Mouse (Mus musculus): ENCODE results near the gene Adcyap1r1.

Gene Adcyap1r1

DNA sequence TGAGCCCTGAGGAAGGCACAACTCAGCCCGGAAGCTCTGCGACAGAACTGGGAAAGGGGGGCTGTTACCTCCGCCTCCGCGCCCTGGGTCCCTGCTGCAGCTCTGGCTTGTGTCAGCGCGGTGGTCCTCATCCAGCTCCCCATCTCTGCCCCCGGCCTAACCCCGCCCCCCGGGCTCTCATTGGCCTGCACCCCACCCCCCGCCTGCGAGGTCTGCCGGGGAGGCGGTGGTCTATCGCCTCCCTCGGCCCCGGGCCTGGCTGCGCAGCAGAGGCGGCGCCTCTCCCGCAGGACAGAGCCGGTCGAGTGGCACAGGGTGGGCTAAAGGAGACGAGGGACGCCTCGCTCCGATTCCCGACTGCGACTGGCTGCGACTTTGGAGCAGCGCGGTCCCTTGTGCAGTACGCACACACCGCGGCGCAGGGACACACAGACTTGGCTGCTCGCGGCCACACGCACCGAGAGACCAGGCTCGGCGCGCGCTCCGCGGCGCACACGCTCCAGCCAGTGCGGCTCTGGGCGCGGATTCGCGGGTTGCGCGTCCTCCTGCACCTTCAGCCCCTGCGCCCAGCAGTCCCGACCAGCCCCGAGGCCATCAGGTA is at the start of gene Adcyap1r1:
TSS of gene Adcyap1r1 (plus strand) at position 208 of the 601 bp plus-strand sequence.
- no peak for DNase-seq (ENCODE audit: low read depth, low spot score)

DNA sequence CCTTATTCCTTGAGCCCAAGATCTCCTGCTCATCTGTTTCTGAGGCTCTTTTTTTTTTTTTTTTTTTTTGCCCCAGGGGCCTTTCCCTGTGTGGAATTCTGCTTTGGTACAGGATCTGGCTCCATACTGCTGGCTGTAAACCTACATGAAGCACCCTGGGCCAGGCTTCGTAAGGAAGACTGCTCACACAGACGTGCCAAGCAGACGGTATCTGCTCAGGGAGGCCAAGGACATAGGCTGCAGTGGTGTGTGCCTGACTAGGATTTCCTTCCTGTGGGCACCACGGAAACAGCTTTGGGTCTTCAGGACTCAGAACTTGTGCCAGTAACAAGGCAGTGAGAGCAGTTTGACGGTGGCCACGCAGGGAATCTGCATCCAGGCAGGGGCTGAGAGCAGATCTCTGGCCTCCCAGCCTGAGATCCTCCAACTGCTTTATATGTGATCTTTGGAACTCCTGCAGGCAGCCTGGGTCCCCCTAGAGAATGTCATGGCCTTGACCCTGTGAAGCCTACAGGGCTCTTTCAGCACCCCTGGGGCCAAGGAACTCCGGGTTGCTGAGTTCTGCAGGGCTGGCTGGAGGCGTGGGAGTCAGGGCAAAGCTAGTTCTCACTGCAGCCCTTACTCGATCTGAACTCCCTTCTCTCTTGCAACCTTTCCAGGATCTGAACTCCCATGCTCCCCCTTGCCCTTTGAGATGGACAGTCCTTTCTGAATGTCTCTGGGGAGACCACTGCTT is 49.6 kb upstream of the Adcyap1r1 start:
- DNase-seq (ENCODE audit: low read depth, low spot score), result no peak

DNA sequence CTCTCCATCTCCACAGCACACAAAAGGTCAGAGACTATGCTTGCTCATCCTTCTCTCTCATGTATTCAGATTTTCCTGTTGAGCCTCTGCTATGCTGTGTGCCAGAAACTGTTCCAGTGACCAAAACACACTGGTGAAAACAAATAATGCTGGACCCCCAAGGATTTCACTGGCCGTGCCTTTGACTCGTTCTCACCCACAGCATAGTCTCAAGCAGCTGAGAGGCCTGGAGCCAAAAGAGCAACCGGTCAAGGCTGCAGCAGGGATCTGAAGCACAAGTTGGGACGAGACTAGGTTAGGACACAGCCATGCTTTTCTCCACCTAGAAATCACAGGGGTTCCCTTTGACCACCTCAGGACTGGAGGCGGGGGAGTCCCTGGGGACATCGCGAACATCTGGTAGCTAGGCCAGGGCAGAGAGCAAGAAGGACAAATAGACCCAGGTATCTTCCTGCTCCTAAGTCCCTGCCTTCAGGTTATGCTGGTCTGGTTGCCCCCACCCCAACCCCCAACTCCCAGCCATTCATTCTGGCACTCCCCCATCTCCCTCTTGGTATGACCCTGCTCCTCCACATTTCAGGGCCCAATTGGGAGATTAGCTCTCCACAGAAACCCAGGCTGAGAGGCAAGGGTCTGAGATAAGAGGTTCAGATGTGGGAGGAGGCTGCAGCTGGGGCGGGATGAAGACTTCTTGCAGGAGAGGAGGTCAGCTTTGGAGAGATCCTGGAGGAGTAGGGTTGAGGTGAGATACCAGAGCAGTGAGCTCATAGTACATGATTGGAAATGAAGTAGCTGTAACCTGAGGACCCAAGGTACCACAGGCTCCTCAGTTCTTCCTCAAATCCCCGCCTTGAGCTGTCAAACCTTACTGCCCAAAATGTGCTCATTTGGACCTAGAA is 48.1 kb upstream of the Adcyap1r1 start:
- DNase-seq (ENCODE audit: low read depth, low spot score), result no peak

DNA sequence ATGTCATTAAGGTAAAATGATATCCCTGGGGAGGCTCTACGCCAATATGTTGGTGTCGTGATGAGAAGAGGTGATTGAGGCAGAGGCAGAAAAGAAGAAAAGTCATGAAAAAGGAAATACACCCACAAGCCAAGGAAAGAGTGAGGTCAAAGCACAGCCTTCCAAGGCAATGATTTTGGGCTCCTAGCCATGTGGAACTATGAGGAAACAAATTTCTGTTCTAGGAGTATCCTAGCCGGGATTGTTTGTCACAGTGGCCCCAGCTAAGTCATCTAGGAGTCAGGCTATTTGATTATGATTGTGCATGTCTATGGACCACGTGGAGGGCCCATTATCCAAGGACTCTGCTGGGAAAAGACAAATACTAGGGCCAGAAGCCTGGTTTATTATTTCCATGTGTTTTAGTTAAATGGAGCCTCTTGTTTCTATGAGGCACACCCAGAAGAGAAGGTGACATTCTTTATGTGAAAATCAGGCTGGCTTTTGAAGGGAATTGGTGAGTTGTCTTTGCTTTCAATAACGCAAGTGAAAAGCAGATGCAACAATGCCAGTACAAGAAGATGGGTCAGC is 47.3 kb upstream of the Adcyap1r1 start:
- no peak for DNase-seq (ENCODE audit: low read depth, low spot score)

DNA sequence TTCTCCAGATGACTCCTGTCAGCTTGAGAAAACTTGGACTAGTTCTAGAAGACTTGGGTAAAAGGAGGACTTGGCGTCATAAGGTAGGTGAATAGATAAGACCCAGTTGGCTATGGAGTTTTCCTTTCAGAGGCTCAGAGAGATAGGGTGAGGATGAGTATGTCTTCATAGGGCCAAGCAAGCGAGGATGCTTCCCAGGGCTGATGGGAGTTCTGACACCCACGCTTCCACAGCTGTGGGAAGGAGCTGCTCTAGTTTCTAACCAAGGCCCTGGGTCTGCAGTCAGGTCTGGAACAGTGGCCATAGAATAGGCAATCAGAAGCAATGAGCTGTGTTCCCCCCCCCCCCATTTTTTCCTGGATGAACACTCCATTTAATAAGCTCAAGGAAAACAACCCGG is 44.4 kb upstream of the Adcyap1r1 start:
- DNase-seq (ENCODE audit: low read depth, low spot score), result no peak

DNA sequence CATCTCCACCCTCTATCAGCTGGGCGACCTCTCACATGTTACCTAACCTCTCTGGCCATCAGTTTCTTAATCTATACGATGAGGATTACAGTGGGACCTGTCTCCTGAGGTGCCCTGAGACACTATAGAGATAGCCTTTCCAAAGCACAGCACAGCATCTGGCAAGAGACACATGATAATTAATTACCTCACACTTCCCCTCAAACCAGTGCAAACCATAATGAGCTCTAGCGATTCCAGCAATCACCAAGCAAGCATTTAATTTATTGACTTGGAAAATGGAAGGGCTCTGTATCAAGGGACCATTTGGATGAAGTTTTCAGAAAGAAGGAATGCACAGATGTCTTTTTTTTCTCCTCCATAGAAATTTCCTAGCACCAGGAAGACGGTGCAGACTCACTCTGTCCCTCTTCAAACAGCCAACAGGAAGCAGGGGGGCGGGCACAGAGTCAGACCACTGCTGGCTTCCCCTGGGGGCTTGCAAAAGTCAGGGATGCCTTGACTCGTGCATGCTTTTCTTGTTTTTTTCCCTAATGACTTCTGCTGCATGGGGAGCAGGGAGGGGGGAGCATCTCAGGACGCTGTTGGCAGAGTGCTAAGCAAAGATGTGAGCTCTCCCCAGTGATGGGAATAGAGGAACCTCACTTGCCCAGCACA is 41.5 kb upstream of the Adcyap1r1 start:
- DNase-seq (ENCODE audit: low read depth, low spot score), result no peak

DNA sequence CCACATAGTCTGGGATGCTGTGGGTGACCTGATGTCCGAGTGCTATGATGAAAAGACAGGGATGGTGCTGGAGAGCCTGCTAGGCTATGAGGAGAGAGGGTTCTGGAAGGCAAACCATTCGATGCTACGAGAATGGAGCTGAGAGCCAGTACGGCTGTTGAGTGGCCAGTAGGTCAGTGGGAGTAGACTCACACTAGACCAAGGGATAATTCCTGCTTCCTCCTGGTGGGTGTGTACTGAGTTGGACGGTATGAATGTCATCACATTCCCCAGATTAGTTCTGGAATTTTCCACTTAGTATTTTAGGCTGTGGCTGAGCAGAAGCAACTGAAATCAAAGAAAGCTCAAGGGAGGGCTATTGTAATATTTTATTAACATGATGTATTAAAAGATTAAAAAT is 40.8 kb upstream of the Adcyap1r1 start:
- DNase-seq (ENCODE audit: low read depth, low spot score), result no peak

DNA sequence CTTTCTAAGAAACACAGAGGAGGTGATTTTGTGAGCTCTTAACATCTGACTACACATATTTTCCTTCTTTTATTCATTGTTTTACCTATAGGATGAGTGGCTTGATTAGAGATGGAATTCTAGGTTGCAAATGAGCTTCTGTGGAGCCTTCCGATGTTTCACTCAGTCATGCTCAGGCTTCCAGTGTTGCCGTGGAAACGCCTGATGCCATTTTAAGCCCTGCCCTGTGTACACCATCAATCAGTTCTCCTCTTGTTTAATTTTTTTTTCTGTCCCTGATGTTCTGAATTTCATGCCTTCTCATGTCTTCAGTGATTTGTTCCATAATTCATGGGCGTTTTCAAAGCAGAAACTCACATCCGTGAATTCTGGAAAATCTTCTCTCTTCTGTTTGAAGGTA is 35.6 kb upstream of the Adcyap1r1 start:
- DNase-seq (ENCODE audit: low read depth, low spot score), result no peak

DNA sequence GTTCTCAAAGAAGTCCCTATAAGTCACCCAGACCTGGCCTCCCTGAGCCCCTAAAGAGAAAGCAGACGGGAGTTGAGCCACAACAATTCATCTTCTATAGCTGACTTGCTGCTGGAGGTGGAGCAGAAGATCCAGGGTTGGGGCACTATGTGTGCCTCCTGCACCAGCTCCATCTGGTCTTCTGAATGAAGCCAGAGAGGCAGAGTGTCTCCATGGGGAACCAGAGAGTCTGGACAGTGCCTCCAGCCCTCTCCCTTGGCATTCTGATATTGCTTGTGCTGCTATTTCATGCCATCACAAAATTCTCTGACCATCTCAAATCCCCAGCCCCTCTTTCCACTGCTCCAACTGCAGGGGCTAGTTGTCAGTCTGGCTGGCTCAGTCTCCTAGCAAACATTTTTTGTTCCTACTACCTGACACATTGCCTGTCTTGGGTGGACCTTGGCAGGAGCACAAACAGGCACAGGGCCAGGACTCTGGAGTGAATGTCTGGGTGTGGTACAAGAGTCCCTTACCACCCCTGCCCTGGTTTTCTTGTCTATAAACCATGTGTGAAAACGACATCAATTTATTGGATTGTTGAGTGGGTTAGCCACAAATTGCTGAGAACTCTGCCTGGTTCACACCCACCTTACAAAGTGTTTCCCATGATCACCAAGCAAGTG is 32.9 kb upstream of the Adcyap1r1 start:
- DNase-seq (ENCODE audit: low read depth, low spot score), result no peak

DNA sequence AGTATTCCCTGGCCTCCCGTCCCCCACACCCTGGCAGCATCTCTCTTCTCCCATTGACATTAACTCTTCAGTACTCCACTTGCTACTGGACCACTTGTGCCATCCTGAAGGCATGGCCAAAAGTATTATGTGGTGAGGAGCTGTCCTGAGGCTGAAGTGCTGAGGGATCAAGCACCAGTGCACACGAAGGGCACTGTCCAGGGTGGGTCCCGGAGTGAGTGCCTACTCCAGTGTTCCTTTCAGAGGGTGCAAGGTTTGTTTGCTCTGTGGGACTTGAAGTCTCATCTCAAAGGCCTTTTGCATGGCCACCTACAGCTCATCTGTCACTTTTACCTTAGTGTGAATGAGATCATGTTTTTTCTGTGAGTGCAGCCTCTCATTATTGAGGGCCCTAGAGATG is 31.4 kb upstream of the Adcyap1r1 start:
- no peak for DNase-seq (ENCODE audit: low read depth, low spot score)

DNA sequence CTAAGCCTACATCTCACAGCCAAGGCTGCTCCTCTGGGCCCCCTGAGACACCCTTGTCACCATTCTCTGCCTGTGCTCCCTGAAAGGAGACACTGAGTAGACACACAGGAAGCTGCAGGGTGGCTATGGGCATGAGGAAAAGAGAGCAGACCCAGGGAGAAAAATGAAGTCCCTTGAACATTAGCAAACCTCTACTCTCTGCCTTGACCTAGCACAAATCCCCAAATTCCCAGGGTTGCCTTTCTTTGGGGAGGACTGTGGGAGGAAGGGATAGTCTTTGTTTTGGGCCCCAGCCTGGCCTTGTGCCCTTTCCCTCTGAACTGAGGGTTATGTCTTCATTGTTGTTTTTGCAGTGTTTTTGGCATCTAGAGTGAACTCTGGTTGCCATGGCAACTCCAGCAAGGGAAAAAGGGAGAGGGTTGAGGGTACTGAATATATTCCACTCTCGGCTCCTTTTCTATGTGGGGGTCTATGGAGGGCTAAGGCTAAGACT is 30.9 kb upstream of the Adcyap1r1 start:
- no peak for DNase-seq (ENCODE audit: low read depth, low spot score)

DNA sequence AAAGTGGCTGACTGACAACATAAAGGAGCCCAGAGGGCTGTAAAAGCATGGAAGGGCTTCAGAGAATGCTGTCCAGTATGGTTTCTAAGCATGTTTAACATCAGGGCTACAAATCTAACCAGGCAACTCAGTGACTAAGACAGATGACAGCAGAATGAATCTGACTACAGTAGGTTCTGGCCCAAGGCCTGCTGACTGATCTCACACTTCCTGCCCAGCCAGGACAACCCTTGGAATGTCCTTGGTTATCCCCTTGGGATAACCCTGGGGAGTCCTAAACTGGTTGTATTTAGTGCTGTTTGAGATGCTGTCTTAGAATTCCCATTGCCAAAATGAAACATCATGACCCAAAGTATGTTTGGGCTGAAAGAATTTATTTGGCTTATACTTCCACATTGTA is 19.7 kb upstream of the Adcyap1r1 start:
- DNase-seq (ENCODE audit: low read depth, low spot score), result no peak

DNA sequence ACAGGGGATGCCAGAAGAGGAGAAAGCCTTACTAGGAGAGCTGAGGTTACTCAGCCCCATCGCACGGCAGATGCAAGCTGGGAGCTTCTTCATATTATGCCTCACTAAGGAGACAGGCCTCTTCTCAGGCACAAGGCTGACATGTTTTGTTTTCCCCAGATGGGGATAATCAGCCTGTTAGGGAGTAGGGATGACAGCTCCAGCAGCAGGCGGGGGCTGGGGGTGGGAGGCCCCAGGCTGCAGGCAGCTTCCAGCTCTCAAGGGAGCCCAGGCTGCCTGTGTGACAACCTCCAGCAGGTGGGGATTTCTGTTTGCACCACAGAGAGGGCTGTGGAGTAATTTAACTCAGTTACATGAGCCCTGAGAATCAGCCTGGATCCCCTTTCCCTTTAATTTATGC is 17.4 kb upstream of the Adcyap1r1 start:
- DNase-seq (ENCODE audit: low read depth, low spot score), result no peak

DNA sequence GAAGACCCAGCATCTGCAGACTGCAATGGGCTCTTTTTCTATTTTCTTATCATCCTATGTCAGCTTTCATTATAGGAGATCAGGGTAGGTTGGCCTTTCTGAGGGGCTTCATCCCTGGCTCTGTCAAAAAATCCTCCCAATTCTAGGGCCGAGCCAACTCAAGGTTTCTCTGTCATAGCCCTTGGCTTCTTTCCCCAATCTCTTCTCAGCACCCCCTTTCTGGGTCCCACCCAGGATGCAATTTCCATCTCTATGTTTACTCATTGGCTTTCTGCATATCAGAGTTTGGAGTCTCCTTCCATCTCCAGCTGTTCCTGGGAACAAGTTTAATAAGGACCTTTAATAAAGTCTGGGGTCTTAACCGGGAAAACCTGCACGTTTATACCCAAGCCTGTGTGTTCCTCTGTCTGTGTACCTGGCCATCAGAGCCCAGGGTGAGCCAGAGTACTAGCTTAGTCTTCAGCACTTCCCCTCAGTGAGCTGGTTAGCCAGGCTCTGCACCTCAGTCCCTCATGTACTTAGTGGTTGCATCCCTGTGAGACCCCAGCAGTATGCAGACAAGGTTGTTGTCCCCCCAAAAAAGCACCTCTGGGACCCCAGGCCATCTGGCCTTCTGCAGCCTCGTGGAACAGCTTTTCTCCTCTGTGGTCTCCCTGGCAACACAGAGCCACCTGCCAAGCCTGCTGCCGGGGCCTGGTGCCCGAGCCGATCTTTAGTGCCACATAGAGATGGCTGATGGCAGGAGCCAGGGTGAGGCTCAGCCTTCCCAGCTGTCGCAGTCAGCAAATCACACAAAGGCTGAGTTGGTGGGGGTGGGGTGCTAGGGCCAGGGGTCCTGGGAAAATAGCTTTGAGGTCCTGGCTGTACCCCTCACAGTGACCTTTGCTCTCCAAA is 16.3 kb upstream of the Adcyap1r1 start:
- no peak for DNase-seq (ENCODE audit: low read depth, low spot score)

DNA sequence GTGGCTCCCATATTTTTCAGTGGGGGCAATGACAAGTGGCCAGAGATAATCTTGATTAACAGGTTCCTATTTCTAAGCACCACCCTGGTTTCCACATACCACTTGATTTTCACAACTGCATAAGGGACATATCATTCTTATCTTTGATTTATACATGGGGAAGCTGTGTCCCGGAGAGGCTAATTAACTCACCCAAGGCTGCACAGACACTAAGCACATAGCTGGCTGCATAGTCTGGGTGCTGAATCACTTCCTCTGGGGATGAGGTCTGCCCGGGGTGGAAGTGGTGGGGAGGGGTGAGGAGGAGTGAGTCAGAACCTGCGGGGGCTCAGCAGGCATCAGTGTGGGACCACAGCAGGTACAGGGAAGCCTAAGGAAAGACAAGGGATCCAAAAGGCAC is 13.9 kb upstream of the Adcyap1r1 start:
- no peak for DNase-seq (ENCODE audit: low read depth, low spot score)

DNA sequence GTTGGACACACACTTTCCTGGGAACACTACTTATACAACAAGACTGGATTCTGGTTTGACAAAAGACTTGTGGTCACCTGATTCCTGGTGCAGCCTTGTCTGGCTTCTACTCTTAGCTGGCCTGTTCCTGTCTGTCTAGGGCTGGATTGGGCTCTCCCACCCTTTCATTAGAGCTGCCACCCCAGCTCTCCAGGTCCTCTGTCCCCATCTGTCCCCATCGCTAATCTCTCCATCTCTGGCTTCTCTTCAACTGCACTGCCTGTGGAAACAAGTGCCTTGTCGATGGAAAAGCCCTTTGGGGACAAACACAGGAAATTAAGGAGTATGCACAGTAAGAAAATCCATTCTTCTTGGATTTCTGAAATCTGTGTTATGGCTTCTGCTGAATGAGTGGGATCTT is 12.9 kb upstream of the Adcyap1r1 start:
- DNase-seq (ENCODE audit: low read depth, low spot score), result no peak

DNA sequence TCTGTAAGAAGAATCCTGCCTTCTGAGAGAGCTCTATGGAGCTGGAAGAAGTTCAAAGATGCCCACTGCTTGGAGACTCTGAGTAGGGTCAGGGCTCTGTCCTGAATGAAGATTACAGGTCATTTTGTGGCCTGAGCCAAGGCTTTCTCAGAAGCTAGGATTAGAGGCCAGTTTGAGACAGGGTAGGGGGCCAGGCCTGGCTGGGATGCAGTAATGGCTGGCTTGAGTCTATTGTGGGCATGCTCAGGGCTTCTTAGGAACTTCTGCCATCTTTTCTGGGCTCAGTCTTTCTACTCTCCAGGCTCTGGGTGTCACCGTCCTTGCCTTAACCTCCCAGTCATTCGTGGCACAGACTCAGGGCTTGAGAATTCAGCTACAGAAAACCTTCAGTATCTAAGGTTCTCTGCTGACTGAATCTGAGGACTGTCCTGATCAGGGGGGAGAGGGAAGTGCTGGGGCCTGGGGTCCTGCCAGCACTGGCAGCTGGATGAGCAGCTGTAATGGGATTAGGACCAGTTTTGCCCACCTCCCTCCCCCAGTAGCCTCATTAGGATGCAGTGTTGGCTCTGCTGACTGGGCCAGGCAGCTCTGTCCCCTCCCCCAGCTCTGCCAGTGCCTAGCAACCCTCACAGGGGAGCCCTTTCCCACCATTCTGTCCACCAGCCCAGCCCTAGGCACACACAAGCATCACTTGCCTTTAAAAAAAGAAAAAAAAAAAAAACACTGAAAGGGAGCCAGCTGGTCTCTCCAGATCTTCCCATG is 7.7 kb upstream of the Adcyap1r1 start:
- DNase-seq (ENCODE audit: low read depth, low spot score), result peak; percentile 70

DNA sequence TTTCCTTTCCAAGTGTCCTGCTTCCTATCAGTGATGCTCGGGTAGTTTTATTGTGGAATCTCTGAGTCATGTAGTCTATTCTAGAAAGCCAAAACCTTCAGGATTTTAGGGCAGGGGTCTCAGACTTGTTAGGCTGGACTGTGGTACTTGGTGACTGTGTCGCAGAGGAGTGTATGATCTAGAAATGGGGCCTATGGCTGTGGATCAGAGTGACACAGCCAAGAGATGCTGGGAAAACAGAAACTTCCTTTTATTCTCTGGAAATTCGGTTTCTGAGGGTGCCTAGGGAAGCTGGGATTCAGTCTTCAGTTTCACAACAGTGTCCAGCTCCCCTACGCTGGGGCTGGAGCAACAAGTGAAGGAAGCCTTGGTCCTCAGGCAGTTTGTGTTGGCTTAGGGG is 7.1 kb upstream of the Adcyap1r1 start:
- DNase-seq (ENCODE audit: low read depth, low spot score), result no peak

DNA sequence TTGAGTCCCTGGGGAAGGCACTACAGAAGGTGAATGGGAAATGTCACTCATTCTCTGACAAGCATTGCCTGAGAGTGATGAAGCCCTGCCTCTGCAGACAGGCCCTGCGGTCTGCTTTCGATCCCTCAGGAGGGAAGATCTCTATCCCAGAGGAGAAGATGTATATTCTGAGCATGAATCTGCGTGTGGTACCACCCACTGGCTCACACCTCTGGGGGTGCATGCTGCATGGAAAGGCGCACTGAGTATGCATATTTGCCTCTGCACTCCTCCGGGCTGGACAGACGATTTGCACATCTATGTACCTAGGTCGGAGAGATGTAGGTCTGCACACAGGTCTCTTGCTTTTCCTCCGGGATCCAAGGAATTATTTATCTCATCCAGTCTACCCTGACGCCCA is 3.6 kb upstream of the Adcyap1r1 start:
- DNase-seq (ENCODE audit: low read depth, low spot score), result no peak

Measured in brain, embryonic 18.5 days (tissue).